Mouse (Mus musculus): ENCODE measurements around the gene Necab3. TPM values are rescaled to one million over a fixed set of nuclear protein-coding genes. Genes with fewer than 3 reads are reported as not detected.

The Necab3 gene
- 0.31 and 0.44 TPM in 2 replicates for polyA plus RNA-seq (2012; rRNA removed; ENCODE audit: low replicate concordance)

DNA sequence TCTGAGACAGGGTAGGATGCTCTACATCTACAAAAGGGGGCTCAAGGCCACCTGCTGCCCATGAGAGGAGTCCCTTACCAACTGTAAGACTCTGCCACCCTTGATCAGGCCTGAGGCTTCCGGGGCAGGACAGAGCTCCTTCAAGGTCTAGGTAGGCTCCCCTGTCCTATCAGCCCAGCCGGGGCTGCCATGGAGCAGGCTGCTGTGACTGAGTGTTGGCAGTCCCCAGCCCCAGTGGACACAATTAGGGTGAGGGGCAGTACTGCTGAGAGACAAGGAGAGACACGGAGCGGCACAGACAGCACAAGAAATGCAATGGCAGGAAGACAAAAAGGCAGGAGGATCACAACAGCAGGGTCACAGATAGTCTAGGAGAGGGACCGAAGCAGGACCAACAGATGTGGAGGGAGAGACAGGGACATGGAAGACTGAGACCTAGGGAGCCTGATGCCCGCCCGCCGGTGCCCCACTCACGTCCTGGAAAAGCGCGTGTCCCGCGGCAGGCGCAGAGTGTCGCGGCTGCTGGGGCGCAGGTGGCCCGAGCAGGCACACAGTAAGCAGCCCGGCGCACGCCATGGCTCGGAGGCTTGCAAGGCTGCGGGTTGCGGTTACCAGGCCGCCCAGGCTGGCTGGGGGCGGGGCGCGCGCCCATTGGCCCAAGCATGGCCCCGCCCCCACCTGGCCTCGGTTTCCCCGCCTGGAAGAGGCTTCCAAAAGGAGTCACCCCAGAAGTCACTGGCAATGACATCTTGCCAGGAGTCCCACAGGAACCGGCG is at the start of gene Necab3:
Gene Necab3 (minus strand): TSS at position 627 of the 776 bp plus-strand sequence.

DNA sequence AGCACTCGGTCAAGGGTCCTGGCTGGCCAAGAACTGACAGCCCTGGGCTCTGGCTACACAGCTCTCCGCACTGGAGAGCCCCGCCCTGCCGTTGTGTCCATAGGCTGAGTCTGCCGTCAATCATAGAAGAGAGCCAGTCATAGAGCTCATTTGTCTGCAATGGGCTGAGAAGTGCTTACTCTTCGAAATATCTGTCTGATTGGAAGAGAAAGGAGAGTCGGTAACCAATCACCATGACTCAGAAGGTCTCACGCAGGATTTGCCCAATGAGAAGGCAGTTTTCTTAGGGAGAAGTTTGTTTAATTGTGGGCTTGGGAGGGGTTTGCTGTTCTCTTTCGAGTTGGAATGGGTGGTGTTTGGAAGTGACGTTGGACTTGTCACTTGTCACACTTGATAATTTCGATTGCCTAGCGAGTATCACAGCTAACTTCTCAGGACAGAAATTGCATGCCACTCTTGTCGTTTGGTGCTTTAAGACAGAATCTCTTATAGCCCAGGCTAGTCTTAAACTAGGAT is 45.0 kb upstream of the Necab3 start, which contains the start of gene Pxmp4:
Gene Pxmp4 (minus strand): TSS at position 71 of the 516 bp plus-strand sequence.

DNA sequence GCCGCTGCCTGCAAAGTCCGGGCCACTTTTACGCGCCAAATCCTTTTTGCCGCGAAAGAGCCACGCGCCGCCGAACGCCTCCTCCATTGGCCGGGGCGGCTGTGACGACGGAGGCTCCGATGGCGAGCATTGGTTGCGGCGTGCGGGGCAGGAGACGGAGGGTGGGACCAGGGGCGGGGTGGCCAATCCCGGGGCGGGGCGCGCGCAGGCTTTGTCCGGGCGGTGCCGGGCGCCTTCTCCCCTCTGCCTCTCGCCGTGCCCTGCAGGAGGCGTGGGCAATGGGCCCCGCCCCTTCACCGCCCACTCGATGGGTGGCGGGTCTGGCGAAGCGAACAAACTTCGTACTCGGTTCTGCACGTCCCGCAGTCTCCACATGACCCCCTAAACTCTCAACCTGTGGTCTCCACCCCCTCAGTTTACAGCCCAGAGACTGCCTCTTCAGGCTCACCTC is 11.2 kb upstream of the Necab3 start, which contains the start of gene E2f1:
Gene E2f1 (minus strand): TSS at position 57 of the 451 bp plus-strand sequence.

DNA sequence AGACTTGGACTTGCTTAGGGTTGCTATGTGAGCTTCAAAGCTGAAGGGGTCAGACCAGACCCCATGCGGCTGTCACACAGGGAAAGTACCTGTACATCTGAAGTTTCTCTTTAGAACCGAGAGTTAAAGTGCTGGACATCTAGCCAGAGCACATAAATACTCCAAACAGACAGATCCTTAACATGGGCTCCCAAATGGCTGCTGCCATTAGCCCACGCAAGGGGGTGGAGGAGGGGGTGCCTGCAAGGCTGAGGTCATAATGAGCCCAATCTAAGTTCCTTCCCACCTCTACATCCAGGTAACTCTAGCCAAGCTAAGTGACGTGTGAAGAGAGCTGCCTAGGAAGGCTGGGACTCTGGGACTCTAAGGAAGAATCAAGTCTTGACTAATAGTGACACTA is 7.2 kb downstream of the Necab3 start, which contains the start of gene Actl10:
Gene Actl10 (plus strand): TSS at position 301 of the 400 bp plus-strand sequence.

DNA sequence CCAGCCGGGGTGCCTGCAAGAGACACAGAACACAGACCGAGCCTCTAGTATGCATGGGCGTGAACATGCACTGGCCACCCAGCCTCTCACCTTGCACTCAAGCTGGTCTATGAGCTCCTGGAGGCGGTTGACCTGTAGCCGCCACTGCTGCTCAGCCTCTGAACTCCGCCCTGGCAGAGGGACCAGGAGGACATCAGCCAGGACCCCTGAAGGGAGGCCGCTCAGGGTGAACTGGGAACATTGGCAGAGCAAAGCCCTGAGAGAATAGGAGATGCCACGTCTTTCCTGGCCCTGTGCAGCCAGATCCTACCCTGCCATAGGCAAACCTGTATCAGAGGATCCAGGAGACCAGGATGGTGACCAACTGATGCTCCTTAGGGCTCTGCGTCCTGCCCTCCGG is 12.0 kb downstream of the Necab3 start, which contains the start of gene 1700003F12Rik:
Gene 1700003F12Rik (plus strand): TSS at position 375 of the 400 bp plus-strand sequence.

Other genes with a start within 250 kb of the Necab3 start
- 3.9 and 4.2 TPM in 2 replicates for gene Cdk5rap1, start 185.9 kb downstream of the Necab3 start, polyA plus RNA-seq (2012; rRNA removed; ENCODE audit: low replicate concordance)
- gene Snta1, start 150.8 kb downstream of the Necab3 start, polyA plus RNA-seq (2012; rRNA removed; ENCODE audit: low replicate concordance), result 16.9 and 38.8 TPM in 2 replicates
- 3.5 and 3.9 TPM in 2 replicates for gene Cbfa2t2, start 122.4 kb downstream of the Necab3 start, polyA plus RNA-seq (2012; rRNA removed; ENCODE audit: low replicate concordance)
- 0.21 and 1.0 TPM in 2 replicates for gene 1700003F12Rik, start 11.8 kb downstream of the Necab3 start, polyA plus RNA-seq (2012; rRNA removed; ENCODE audit: low replicate concordance)
- 0.07 and 0.27 TPM in 2 replicates for gene Actl10, start 7.1 kb downstream of the Necab3 start, polyA plus RNA-seq (2012; rRNA removed; ENCODE audit: low replicate concordance)
- gene E2f1, start 11.0 kb upstream of the Necab3 start, polyA plus RNA-seq (2012; rRNA removed; ENCODE audit: low replicate concordance), result 6.4 and 8.0 TPM in 2 replicates
- 32.7 and 43.8 TPM in 2 replicates for gene Pxmp4, start 44.8 kb upstream of the Necab3 start, polyA plus RNA-seq (2012; rRNA removed; ENCODE audit: low replicate concordance)
- 3.0 and 3.9 TPM in 2 replicates for gene Zfp341, start 54.4 kb upstream of the Necab3 start, polyA plus RNA-seq (2012; rRNA removed; ENCODE audit: low replicate concordance)
- gene 4930519P11Rik, start 54.5 kb upstream of the Necab3 start, polyA plus RNA-seq (2012; rRNA removed; ENCODE audit: low replicate concordance), result 0.33 and 0.58 TPM in 2 replicates
- gene Chmp4b, start 92.8 kb upstream of the Necab3 start, polyA plus RNA-seq (2012; rRNA removed; ENCODE audit: low replicate concordance), result 89.8 and 102 TPM in 2 replicates
- not detected in 2 replicates for gene Gm14214, start 211.1 kb upstream of the Necab3 start, polyA plus RNA-seq (2012; rRNA removed; ENCODE audit: low replicate concordance)
- gene Raly, start 232.2 kb upstream of the Necab3 start, polyA plus RNA-seq (2012; rRNA removed; ENCODE audit: low replicate concordance), result 161 and 261 TPM in 2 replicates
- 0.86 and 0.95 TPM in 2 replicates for gene a, start 232.5 kb upstream of the Necab3 start, polyA plus RNA-seq (2012; rRNA removed; ENCODE audit: low replicate concordance)

Measured in duodenum, adult 2 months (tissue).